Mouse (Mus musculus): ENCODE measurements around the gene Gm5108. TPM values are rescaled to one million over a fixed set of nuclear protein-coding genes. Genes with fewer than 3 reads are reported as not detected.

Gene Gm5108
- not detected in 2 replicates for polyA plus RNA-seq (2014; fragmentation: Nextera tagmentation; extraction: Ambion mirVana)

- Histone ChIP-seq H3K27ac (replicated peaks; ENCODE audit: low read depth, low read length) (no peak within 1 kb of the TSS), H3K9ac (ENCODE audit: low read length) (no peak within 1 kb of the TSS), H3K4me3 (ENCODE audit: low read depth, low read length) (no peak within 1 kb of the TSS), H3K36me3 (ENCODE audit: control insufficient read depth, insufficient read depth, low read length) (no peaks in the 10 kb centered on the region), H3K9me3 (ENCODE audit: control insufficient read depth, low read length) (no peaks in the 10 kb centered on the region), H3K27me3 (ENCODE audit: control insufficient read depth, insufficient read depth, low read length) (no peaks in the 10 kb centered on the region), H3K4me2 (ENCODE audit: low read depth, severe bottlenecking) (no peak within 1 kb of the TSS), H3K4me1 (ENCODE audit: control insufficient read depth, insufficient read depth, low read length) (no peaks in the 10 kb centered on the region)
- DNase-seq (ENCODE audit: low spot score) (no peak), ATAC-seq (ENCODE audit: insufficient number of reproducible peaks, low FRiP score, low TSS enrichment, low read depth) (no peak)
- WGBS, result 80% methylated on average over 2 of the region's 2 CpGs
Observed at GRCm38 (mm10) chr5:67941369-67941768, at the start of gene Gm5108. Gene Gm5108 (plus strand): TSS chr5:67941669.

- no peaks in the 10 kb centered on the region for H3K9me3 ChIP-seq (ENCODE audit: control insufficient read depth, low read length)
- no peak overlapping the region for H3K4me3 ChIP-seq (ENCODE audit: low read depth, low read length)
- H3K27ac ChIP-seq (replicated peaks; ENCODE audit: low read depth, low read length), result no peak overlapping the region
- no peak overlapping the region for H3K4me2 ChIP-seq (ENCODE audit: low read depth, severe bottlenecking)
- no peaks in the 10 kb centered on the region for H3K36me3 ChIP-seq (ENCODE audit: control insufficient read depth, insufficient read depth, low read length)
- no peak overlapping the region for H3K9ac ChIP-seq (ENCODE audit: low read length)
- WGBS, result 84% methylated on average over 1 of the region's 1 CpGs
- DNase-seq (ENCODE audit: low spot score), result no peak
- no peaks in the 10 kb centered on the region for H3K4me1 ChIP-seq (ENCODE audit: control insufficient read depth, insufficient read depth, low read length)
- ATAC-seq (ENCODE audit: insufficient number of reproducible peaks, low FRiP score, low TSS enrichment, low read depth), result no peak
- no peaks in the 10 kb centered on the region for H3K27me3 ChIP-seq (ENCODE audit: control insufficient read depth, insufficient read depth, low read length)
Observed at GRCm38 (mm10) chr5:67898921-67899320, 42.5 kb upstream of the Gm5108 start.

- Histone ChIP-seq H3K4me2 (ENCODE audit: low read depth, severe bottlenecking) (no peak overlapping the region), H3K27me3 (ENCODE audit: control insufficient read depth, insufficient read depth, low read length) (no peaks in the 10 kb centered on the region), H3K36me3 (ENCODE audit: control insufficient read depth, insufficient read depth, low read length) (no peaks in the 10 kb centered on the region), H3K4me3 (ENCODE audit: low read depth, low read length) (no peak overlapping the region), H3K27ac (replicated peaks; ENCODE audit: low read depth, low read length) (no peak overlapping the region), H3K9ac (ENCODE audit: low read length) (no peak overlapping the region), H3K9me3 (ENCODE audit: control insufficient read depth, low read length) (no peaks in the 10 kb centered on the region), H3K4me1 (ENCODE audit: control insufficient read depth, insufficient read depth, low read length) (no peaks in the 10 kb centered on the region)
- 74% methylated on average over 2 of the region's 2 CpGs for WGBS
- ATAC-seq (ENCODE audit: insufficient number of reproducible peaks, low FRiP score, low TSS enrichment, low read depth) (no peak), DNase-seq (ENCODE audit: low spot score) (no peak)
Observed at GRCm38 (mm10) chr5:67904555-67904954, 36.9 kb upstream of the Gm5108 start.

GRCm38 (mm10) chr5:67930584-67930983 lies 10.9 kb upstream of the Gm5108 start:
- DNase-seq (ENCODE audit: low spot score), result no peak
- no peaks in the 10 kb centered on the region for H3K4me1 ChIP-seq (ENCODE audit: control insufficient read depth, insufficient read depth, low read length)
- ATAC-seq (ENCODE audit: insufficient number of reproducible peaks, low FRiP score, low TSS enrichment, low read depth), result no peak
- no peak overlapping the region for H3K4me3 ChIP-seq (ENCODE audit: low read depth, low read length)
- no peaks in the 10 kb centered on the region for H3K36me3 ChIP-seq (ENCODE audit: control insufficient read depth, insufficient read depth, low read length)
- no peak overlapping the region for H3K4me2 ChIP-seq (ENCODE audit: low read depth, severe bottlenecking)
- no peak overlapping the region for H3K27ac ChIP-seq (replicated peaks; ENCODE audit: low read depth, low read length)
- H3K9me3 ChIP-seq (ENCODE audit: control insufficient read depth, low read length), result no peaks in the 10 kb centered on the region
- no peak overlapping the region for H3K9ac ChIP-seq (ENCODE audit: low read length)
- H3K27me3 ChIP-seq (ENCODE audit: control insufficient read depth, insufficient read depth, low read length), result no peaks in the 10 kb centered on the region
- WGBS, result 55% methylated on average over 4 of the region's 4 CpGs

GRCm38 (mm10) chr5:67931623-67932022 lies 9.8 kb upstream of the Gm5108 start:
- no peak overlapping the region for H3K4me3 ChIP-seq (ENCODE audit: low read depth, low read length)
- ATAC-seq (ENCODE audit: insufficient number of reproducible peaks, low FRiP score, low TSS enrichment, low read depth) (no peak), DNase-seq (ENCODE audit: low spot score) (no peak)
- no peaks in the 10 kb centered on the region for H3K4me1 ChIP-seq (ENCODE audit: control insufficient read depth, insufficient read depth, low read length)
- no peaks in the 10 kb centered on the region for H3K36me3 ChIP-seq (ENCODE audit: control insufficient read depth, insufficient read depth, low read length)
- WGBS, result 37% methylated on average over 2 of the region's 2 CpGs
- no peak overlapping the region for H3K9ac ChIP-seq (ENCODE audit: low read length)
- no peaks in the 10 kb centered on the region for H3K9me3 ChIP-seq (ENCODE audit: control insufficient read depth, low read length)
- no peak overlapping the region for H3K27ac ChIP-seq (replicated peaks; ENCODE audit: low read depth, low read length)
- H3K27me3 ChIP-seq (ENCODE audit: control insufficient read depth, insufficient read depth, low read length), result no peaks in the 10 kb centered on the region
- H3K4me2 ChIP-seq (ENCODE audit: low read depth, severe bottlenecking), result no peak overlapping the region

DNA sequence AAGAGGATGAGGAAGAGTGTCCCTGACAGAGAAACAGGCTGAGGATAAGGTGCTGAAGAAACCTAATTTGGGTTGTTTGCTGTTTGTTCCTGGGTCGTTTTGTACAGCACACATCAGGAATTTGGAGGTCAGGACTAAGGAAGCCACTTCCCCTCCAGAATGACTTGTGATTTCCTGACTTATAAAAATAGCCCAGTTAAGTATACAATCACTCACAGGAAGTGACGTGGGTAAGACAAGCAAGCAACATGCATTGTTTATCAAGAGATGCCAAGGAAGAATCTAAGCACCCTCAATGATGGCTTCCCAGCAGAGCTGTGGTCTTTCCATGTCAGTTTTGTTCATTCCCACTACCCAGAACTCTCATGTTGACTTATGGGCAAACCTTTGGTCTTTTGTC lies 1.7 kb downstream of the Gm5108 start:
- DNase-seq (ENCODE audit: low spot score), result no peak
- Histone ChIP-seq H3K36me3 (ENCODE audit: control insufficient read depth, insufficient read depth, low read length) (no peaks in the 10 kb centered on the region), H3K4me2 (ENCODE audit: low read depth, severe bottlenecking) (no peak overlapping the region), H3K9me3 (ENCODE audit: control insufficient read depth, low read length) (no peaks in the 10 kb centered on the region), H3K9ac (ENCODE audit: low read length) (no peak overlapping the region), H3K4me1 (ENCODE audit: control insufficient read depth, insufficient read depth, low read length) (no peaks in the 10 kb centered on the region), H3K27ac (replicated peaks; ENCODE audit: low read depth, low read length) (no peak overlapping the region), H3K27me3 (ENCODE audit: control insufficient read depth, insufficient read depth, low read length) (no peaks in the 10 kb centered on the region), H3K4me3 (ENCODE audit: low read depth, low read length) (no peak overlapping the region)
- no peak for ATAC-seq (ENCODE audit: insufficient number of reproducible peaks, low FRiP score, low TSS enrichment, low read depth)
- WGBS, result 68% methylated on average over 2 of the region's 2 CpGs

GRCm38 (mm10) chr5:67944074-67944785 lies 2.8 kb downstream of the Gm5108 start:
- no peaks in the 10 kb centered on the region for H3K36me3 ChIP-seq (ENCODE audit: control insufficient read depth, insufficient read depth, low read length)

DNA sequence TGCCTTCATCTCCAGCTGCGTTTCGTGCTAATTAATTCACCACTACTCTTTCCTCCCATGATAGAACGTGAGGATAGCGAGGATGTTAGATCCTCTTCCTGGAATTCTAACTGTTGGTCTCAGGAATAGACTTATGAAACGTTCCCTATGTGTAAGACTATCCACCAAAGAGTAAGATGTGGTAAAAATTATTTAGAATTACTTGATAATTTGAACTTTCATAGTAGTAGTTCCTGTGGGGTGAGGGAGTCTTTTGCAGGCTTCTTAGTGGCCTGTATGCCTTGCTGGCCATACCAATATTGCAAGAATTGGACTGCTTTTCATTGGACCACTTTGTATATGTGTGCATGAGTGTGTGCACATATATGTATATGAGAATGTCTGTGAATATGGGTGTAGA lies 4.9 kb downstream of the Gm5108 start, which contains the start of gene Gm21905:
TSS of gene Gm21905 (minus strand) at position 101 of the 400 bp plus-strand sequence.
- H3K4me1 ChIP-seq (ENCODE audit: control insufficient read depth, insufficient read depth, low read length), result no peaks in the 10 kb centered on the region
- 82% methylated on average over 5 of the region's 5 CpGs for WGBS
- H3K27me3 ChIP-seq (ENCODE audit: control insufficient read depth, insufficient read depth, low read length), result no peaks in the 10 kb centered on the region

More at GRCm38 (mm10) chr5:67944074-67944785, 2.8 kb downstream of the Gm5108 start:
- WGBS, result 98% methylated on average over 1 of the region's 1 CpGs
- Histone ChIP-seq H3K4me3 (ENCODE audit: low read depth, low read length) (no peak overlapping the region), H3K4me1 (ENCODE audit: control insufficient read depth, insufficient read depth, low read length) (no peaks in the 10 kb centered on the region), H3K9me3 (ENCODE audit: control insufficient read depth, low read length) (no peaks in the 10 kb centered on the region), H3K27me3 (ENCODE audit: control insufficient read depth, insufficient read depth, low read length) (no peaks in the 10 kb centered on the region), H3K4me2 (ENCODE audit: low read depth, severe bottlenecking) (no peak overlapping the region), H3K27ac (replicated peaks; ENCODE audit: low read depth, low read length) (no peak overlapping the region), H3K9ac (ENCODE audit: low read length) (no peak overlapping the region)
- ATAC-seq (ENCODE audit: insufficient number of reproducible peaks, low FRiP score, low TSS enrichment, low read depth) (no peak), DNase-seq (ENCODE audit: low spot score) (no peak)

GRCm38 (mm10) chr5:67947006-67947405 lies 5.5 kb downstream of the Gm5108 start:
- no peak for DNase-seq (ENCODE audit: low spot score)
- Histone ChIP-seq H3K9me3 (ENCODE audit: control insufficient read depth, low read length) (no peaks in the 10 kb centered on the region), H3K9ac (ENCODE audit: low read length) (no peak overlapping the region), H3K36me3 (ENCODE audit: control insufficient read depth, insufficient read depth, low read length) (no peaks in the 10 kb centered on the region), H3K4me1 (ENCODE audit: control insufficient read depth, insufficient read depth, low read length) (no peaks in the 10 kb centered on the region), H3K27ac (replicated peaks; ENCODE audit: low read depth, low read length) (no peak overlapping the region), H3K4me2 (ENCODE audit: low read depth, severe bottlenecking) (no peak overlapping the region), H3K27me3 (ENCODE audit: control insufficient read depth, insufficient read depth, low read length) (no peaks in the 10 kb centered on the region), H3K4me3 (ENCODE audit: low read depth, low read length) (no peak overlapping the region)
- no peak for ATAC-seq (ENCODE audit: insufficient number of reproducible peaks, low FRiP score, low TSS enrichment, low read depth)

More for the DNA sequence above, 4.9 kb downstream of the Gm5108 start, which contains the start of gene Gm21905:
- DNase-seq (ENCODE audit: low spot score) (no peak), ATAC-seq (ENCODE audit: insufficient number of reproducible peaks, low FRiP score, low TSS enrichment, low read depth) (no peak)
- H3K9me3 ChIP-seq (ENCODE audit: control insufficient read depth, low read length), result no peaks in the 10 kb centered on the region
- no peaks in the 10 kb centered on the region for H3K36me3 ChIP-seq (ENCODE audit: control insufficient read depth, insufficient read depth, low read length)
- H3K9ac ChIP-seq (ENCODE audit: low read length), result no peak within 1 kb of the TSS
- H3K4me3 ChIP-seq (ENCODE audit: low read depth, low read length), result no peak within 1 kb of the TSS
- no peak within 1 kb of the TSS for H3K27ac ChIP-seq (replicated peaks; ENCODE audit: low read depth, low read length)
- H3K4me2 ChIP-seq (ENCODE audit: low read depth, severe bottlenecking), result no peak within 1 kb of the TSS

All from limb, embryonic 11.5 days (tissue).